ENCODE assay signal across 16 mouse cellular contexts in the genomic region with DNA sequence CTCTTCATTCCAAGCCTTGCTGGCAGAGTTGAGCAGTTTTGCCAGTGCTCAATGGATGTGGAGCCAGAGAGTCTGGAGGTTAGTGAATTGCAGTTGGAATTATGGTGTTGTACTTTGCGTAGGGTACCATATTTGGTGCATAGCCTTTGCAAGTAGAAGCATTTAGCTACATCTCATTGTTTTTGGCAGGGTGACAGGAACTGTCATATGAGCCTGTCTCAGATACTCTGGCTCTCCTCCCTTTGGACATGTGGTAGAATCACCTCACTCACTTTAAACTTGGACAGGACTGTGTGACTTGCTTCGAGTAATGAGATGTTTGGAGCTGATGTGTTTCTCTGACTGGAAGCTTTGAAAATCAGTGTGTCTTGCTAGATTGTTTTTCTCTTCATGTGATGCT.
DNase-seq lines count a peak whose midpoint lies in the region; ATAC-seq and TF ChIP-seq lines count a peak whose summit lies in the region.
"Had no signal": no experiment of that assay in that cellular context is flagged by ENCODE, and none has a peak within 500 bp of the region (broad histone marks: within the 10 kb centered on the region; RNA-seq: fewer than 3 reads in every experiment).

No protein-coding gene starts in this region.

- no peak overlapping the region for H3K4me2 ChIP-seq in heart, postnatal 0 days (ENCODE audit: low read depth, low read length)
- H3K4me2 ChIP-seq in neural tube, embryonic 15.5 days: no peak overlapping the region
- H3K4me2 ChIP-seq: embryonic facial prominence, embryonic 13.5 days; liver, embryonic 11.5 days; midbrain, embryonic 15.5 days had no signal

- H3K27me3 ChIP-seq in heart, postnatal 0 days (ENCODE audit: control insufficient read depth, insufficient read depth, low read length): no peaks in the 10 kb centered on the region
- no peaks in the 10 kb centered on the region for H3K27me3 ChIP-seq in neural tube, embryonic 15.5 days (replicated peaks)
- H3K27me3 ChIP-seq: embryonic facial prominence, embryonic 13.5 days; midbrain, embryonic 15.5 days had no signal

- TF ChIP-seq EP300 in heart, postnatal 0 days (IDR thresholded peaks at IDR 0.05; ENCODE audit: low read depth): 0 out of 2 replicates have a peak, but pooled peaks have one; percentile 29

- peak; percentile 60; the same call in 1 of the 2 replicates for ATAC-seq in heart, postnatal 0 days (ENCODE audit: insufficient read depth, low read depth)
- ATAC-seq in neural tube, embryonic 15.5 days (ENCODE audit: low FRiP score): no peak
- ATAC-seq: hindbrain, embryonic 16.5 days; midbrain, embryonic 15.5 days had no signal

- WGBS in heart, postnatal 0 days: 33% methylated on average over 2 of the region's 2 CpGs
- 93% methylated on average over 2 of the region's 2 CpGs for WGBS in neural tube, embryonic 15.5 days

- H3K4me3 ChIP-seq in heart, postnatal 0 days (ENCODE audit: low read depth, low read length): no peak overlapping the region
- no peak overlapping the region for H3K4me3 ChIP-seq in neural tube, embryonic 15.5 days (replicated peaks)
- H3K4me3 ChIP-seq: embryonic facial prominence, embryonic 13.5 days; layer of hippocampus, adult 2 months; midbrain, embryonic 15.5 days had no signal

- H3K4me1 ChIP-seq in heart, postnatal 0 days (ENCODE audit: control insufficient read depth, insufficient read depth): peaks cover 5% of the 10 kb centered on the region
- no peaks in the 10 kb centered on the region for H3K4me1 ChIP-seq in neural tube, embryonic 15.5 days
- H3K4me1 ChIP-seq: midbrain, embryonic 15.5 days had no signal

- no peaks in the 10 kb centered on the region for H3K9me3 ChIP-seq in heart, postnatal 0 days (replicated peaks; ENCODE audit: control insufficient read depth, low read length)
- H3K9me3 ChIP-seq in neural tube, embryonic 15.5 days (replicated peaks): no peaks in the 10 kb centered on the region
- H3K9me3 ChIP-seq: embryonic facial prominence, embryonic 13.5 days; midbrain, embryonic 15.5 days had no signal

- H3K9ac ChIP-seq in heart, postnatal 0 days (replicated peaks; ENCODE audit: low read depth, low read length): no peak overlapping the region
- H3K9ac ChIP-seq in neural tube, embryonic 15.5 days (replicated peaks): no peak overlapping the region
- H3K9ac ChIP-seq: embryonic facial prominence, embryonic 13.5 days; midbrain, embryonic 15.5 days had no signal

- DNase-seq in heart, adult 18-20 months: peak; percentile 71 to 74
- no peak for DNase-seq in heart, postnatal 25 days (ENCODE audit: low spot score)
- peak; percentile 20 for DNase-seq in MN1 (ENCODE audit: low spot score)
- peak; percentile 16 for DNase-seq in adipocyte (ENCODE audit: low spot score)
- DNase-seq in heart, postnatal 0 days (ENCODE audit: low spot score): peak; percentile 26
- no peak for DNase-seq in adrenal gland, postnatal 36 days
- DNase-seq: adrenal gland, adult 2 months; cerebellum, postnatal 36 days; kidney, adult 18-20 months; right cerebral cortex, postnatal 4 days had no signal

- intact Hi-C loops in heart, postnatal 25 days (cut with DNase I): no loop called here

- no peaks in the 10 kb centered on the region for H3K36me3 ChIP-seq in heart, postnatal 0 days (replicated peaks; ENCODE audit: control insufficient read depth, insufficient read depth, low read length)
- H3K36me3 ChIP-seq in neural tube, embryonic 15.5 days: no peaks in the 10 kb centered on the region
- H3K36me3 ChIP-seq: embryonic facial prominence, embryonic 13.5 days; midbrain, embryonic 15.5 days had no signal

- peak overlapping the region; percentile 28; the same call in 1 of the 2 replicates for H3K27ac ChIP-seq in heart, postnatal 0 days (ENCODE audit: low read depth)
- H3K27ac ChIP-seq in neural tube, embryonic 15.5 days (replicated peaks): no peak overlapping the region
- H3K27ac ChIP-seq: embryonic facial prominence, embryonic 13.5 days; layer of hippocampus, adult 2 months; midbrain, embryonic 15.5 days had no signal

- TF ChIP-seq CTCF in heart, postnatal 0 days (IDR thresholded peaks at IDR 0.05; ENCODE audit: low read depth): no peak

Comparison
In these comparisons a context has a peak if more than half of its experiments do, and no peak if none do; other contexts are left out.
1. DNase-seq: peak in heart, adult 18-20 months (2 of 2), MN1 (single experiment), adipocyte (single experiment) and heart, postnatal 0 days (single experiment); none in heart, postnatal 25 days (single experiment) and adrenal gland, postnatal 36 days (0 of 2).